Mouse (Mus musculus): ENCODE measurements around the gene Prpf4. TPM values are rescaled to one million over a fixed set of nuclear protein-coding genes. Genes with fewer than 3 reads are reported as not detected.
A peak's percentile ranks its signal among the peaks of the same experiment; 100 is the strongest.

Prpf4 gene
- total and polyA plus RNA-seq, 3 experiments = 18.1 to 33.7 (median 33.5) TPM

DNA sequence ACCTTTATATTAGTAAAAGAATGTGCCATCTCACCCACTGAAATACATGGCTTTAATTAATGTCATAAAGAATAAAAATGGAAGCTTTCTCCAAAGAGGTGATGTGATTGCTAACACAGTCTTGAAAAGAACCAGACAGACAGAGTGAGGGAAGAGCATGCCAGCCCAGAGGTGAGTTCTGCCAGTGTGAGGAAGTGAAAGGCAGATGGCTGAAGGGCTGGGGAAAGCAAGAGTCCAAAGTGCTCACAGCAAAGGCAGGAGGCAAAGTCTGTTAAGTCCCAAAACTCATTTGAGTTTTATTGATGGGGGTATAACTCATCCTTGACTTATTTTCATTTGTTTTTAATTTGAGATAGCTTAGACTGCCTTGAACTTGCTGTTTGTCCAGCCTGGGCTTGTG lies 22.1 kb downstream of the Prpf4 start:
- peaks cover 8 to 49% of the 10 kb centered on the region in 2 experiments; a peak in 3 of 4 replicates for H3K4me1 ChIP-seq (ENCODE audit: control insufficient read depth in 1 of 2, insufficient read depth in 2 of 2)
- no peak overlapping the region for H3K4me2 ChIP-seq (ENCODE audit: insufficient read depth, low read depth, poor library complexity, severe bottlenecking)
- peaks cover 7 to 30% of the 10 kb centered on the region in 2 experiments for H3K36me3 ChIP-seq (replicated peaks in 1 of 2; ENCODE audit: control insufficient read depth in 1 of 2, insufficient read depth in 1 of 2, low read length in 1 of 2)
- no peak for TF ChIP-seq POLR2A (IDR thresholded peaks at IDR 0.05; ENCODE audit: low read depth, low read length)
- no peak for TF ChIP-seq USF1 (IDR thresholded peaks at IDR 0.05; ENCODE audit: low read depth, low read length)
- TF ChIP-seq MAZ (IDR thresholded peaks at IDR 0.05; ENCODE audit: low read depth, low read length) = no peak
- TF ChIP-seq EP300 (IDR thresholded peaks at IDR 0.05; ENCODE audit: low read length) = peak; percentile 34; the same call in 1 of the 2 replicates
- TF ChIP-seq MYC (IDR thresholded peaks at IDR 0.05; ENCODE audit: low read depth, low read length) = no peak
- TF ChIP-seq IRF4 (IDR thresholded peaks at IDR 0.05; ENCODE audit: low read depth, low read length) = peak; percentile 66; the same call in 1 of the 2 replicates
- TF ChIP-seq JUND (conservative IDR thresholded peaks at IDR 0.05; ENCODE audit: low read depth, low read length) = no peak
- TF ChIP-seq RCOR1 (conservative IDR thresholded peaks at IDR 0.05; ENCODE audit: low read depth, low read length) = no peak
- TF ChIP-seq MAFK (IDR thresholded peaks at IDR 0.05; ENCODE audit: insufficient replicate concordance, low read length) = no peak
- no peak for TF ChIP-seq ZC3H11A (IDR thresholded peaks at IDR 0.05; ENCODE audit: low read depth, low read length)
- peak; percentile 48; the same call in 1 of the 2 replicates for TF ChIP-seq MXI1 (IDR thresholded peaks at IDR 0.05; ENCODE audit: low read depth, low read length)
- TF ChIP-seq JUN (IDR thresholded peaks at IDR 0.05; ENCODE audit: insufficient read depth, low read depth, low read length) = no peak
- no peak for TF ChIP-seq E2F4 (IDR thresholded peaks at IDR 0.05; ENCODE audit: insufficient replicate concordance, low read depth, low read length)
- TF ChIP-seq BHLHE40 (IDR thresholded peaks at IDR 0.05; ENCODE audit: low read depth, low read length) = no peak
- H3K27me3 ChIP-seq (replicated peaks) = no peaks in the 10 kb centered on the region
- no peak overlapping the region for H3K27ac ChIP-seq (ENCODE audit: insufficient read depth, low read depth)
- H3K9me3 ChIP-seq (replicated peaks; ENCODE audit: low read length) = no peaks in the 10 kb centered on the region
- peak; percentile 31 for DNase-seq (ENCODE audit: extremely low read depth)
- in situ Hi-C loops (cut with MboI; ENCODE audit: low pct_ligation_motif_present, low pct_unique_long_range_greater_than_20kb, low sequenced_read_pairs) (no loop called here), dilution Hi-C loops (cut with MboI; ENCODE audit: extremely low pct_ligation_motif_present, extremely low pct_unique_long_range_greater_than_20kb, low sequenced_read_pairs) (no loop called here)
- H3K4me3 ChIP-seq (replicated peaks in 1 of 3; ENCODE audit: low read depth in 2 of 3, low read length in 2 of 3, poor library complexity in 1 of 3) = no peak overlapping the region
- H3K79me2 ChIP-seq (replicated peaks; ENCODE audit: control insufficient read depth, extremely low read depth, insufficient read depth, poor library complexity, severe bottlenecking) = no peaks in the 10 kb centered on the region
- H3K9ac ChIP-seq (ENCODE audit: insufficient read depth, low read depth) = no peak overlapping the region

DNA sequence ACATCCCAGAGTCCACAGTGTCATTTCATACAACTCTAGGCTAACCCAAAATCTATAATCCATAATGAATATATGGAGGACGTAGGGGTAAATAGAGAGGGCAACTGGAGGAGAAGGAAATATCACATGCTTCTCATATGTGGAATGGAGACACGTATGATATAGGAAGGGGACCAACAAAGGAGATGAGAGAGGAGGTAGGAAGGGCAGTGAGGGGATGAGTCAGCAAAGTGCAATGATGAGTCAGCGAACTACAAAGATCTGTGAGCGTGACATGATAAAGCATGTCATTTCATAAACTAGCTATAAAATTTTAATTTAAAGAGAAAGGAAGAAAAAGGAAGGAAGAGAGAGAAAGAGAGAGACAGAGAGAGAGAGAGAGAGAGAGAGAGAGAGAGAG lies 22.9 kb downstream of the Prpf4 start:
- H3K79me2 ChIP-seq (replicated peaks; ENCODE audit: control insufficient read depth, extremely low read depth, insufficient read depth, poor library complexity, severe bottlenecking) = no peaks in the 10 kb centered on the region
- peaks cover 8 to 49% of the 10 kb centered on the region in 2 experiments; a peak in 3 of 4 replicates for H3K4me1 ChIP-seq (ENCODE audit: control insufficient read depth in 1 of 2, insufficient read depth in 2 of 2)
- H3K4me3 ChIP-seq (replicated peaks in 1 of 3; ENCODE audit: low read depth in 2 of 3, low read length in 2 of 3, poor library complexity in 1 of 3) = no peak overlapping the region
- in situ Hi-C loops (cut with MboI; ENCODE audit: low pct_ligation_motif_present, low pct_unique_long_range_greater_than_20kb, low sequenced_read_pairs) = no loop called here
- no peaks in the 10 kb centered on the region for H3K27me3 ChIP-seq (replicated peaks)
- H3K9ac ChIP-seq (ENCODE audit: insufficient read depth, low read depth) = no peak overlapping the region; the same call in 1 of the 2 replicates
- no peak overlapping the region for H3K27ac ChIP-seq (ENCODE audit: insufficient read depth, low read depth)
- H3K36me3 ChIP-seq (replicated peaks in 1 of 2; ENCODE audit: control insufficient read depth in 1 of 2, insufficient read depth in 1 of 2, low read length in 1 of 2) = peaks cover 7 to 23% of the 10 kb centered on the region in 2 experiments
- no peak overlapping the region for H3K4me2 ChIP-seq (ENCODE audit: insufficient read depth, low read depth, poor library complexity, severe bottlenecking)
- no peaks in the 10 kb centered on the region for H3K9me3 ChIP-seq (replicated peaks; ENCODE audit: low read length)
- dilution Hi-C loops (cut with MboI; ENCODE audit: extremely low pct_ligation_motif_present, extremely low pct_unique_long_range_greater_than_20kb, low sequenced_read_pairs) = no loop called here
- peak; percentile 39 for DNase-seq (ENCODE audit: extremely low read depth)
- TF ChIP-seq RAD21 (IDR thresholded peaks at IDR 0.05; ENCODE audit: low read depth, low read length) (no peak), HCFC1 (IDR thresholded peaks at IDR 0.05; ENCODE audit: low read depth, low read length) (no peak), JUN (IDR thresholded peaks at IDR 0.05; ENCODE audit: insufficient read depth, low read depth, low read length) (peak; percentile 65), NRF1 (IDR thresholded peaks at IDR 0.05; ENCODE audit: low read depth, low read length) (no peak), TCF12 (IDR thresholded peaks at IDR 0.05; ENCODE audit: low read depth, low read length) (no peak), ELF1 (IDR thresholded peaks at IDR 0.05; ENCODE audit: low read depth, low read length) (no peak), ZC3H11A (IDR thresholded peaks at IDR 0.05; ENCODE audit: low read depth, low read length) (no peak), CHD2 (IDR thresholded peaks at IDR 0.05; ENCODE audit: low read length) (no peak), USF2 (conservative IDR thresholded peaks at IDR 0.05; ENCODE audit: low read depth, low read length) (no peak), NELFE (IDR thresholded peaks at IDR 0.05; ENCODE audit: low read depth, low read length) (no peak), ZKSCAN1 (IDR thresholded peaks at IDR 0.05; ENCODE audit: borderline replicate concordance, low read depth, low read length) (no peak), TBP (conservative IDR thresholded peaks at IDR 0.05; ENCODE audit: low read depth, low read length) (no peak), CTCF (conservative IDR thresholded peaks at IDR 0.05 in 1 of 2, IDR thresholded peaks at IDR 0.05 in 1 of 2; ENCODE audit: low read depth in 2 of 2, low read length in 2 of 2) (no peak), CHD1 (IDR thresholded peaks at IDR 0.05; ENCODE audit: low read depth, low read length) (no peak), ETS1 (conservative IDR thresholded peaks at IDR 0.05; ENCODE audit: low read depth, low read length) (no peak), EP300 (IDR thresholded peaks at IDR 0.05; ENCODE audit: low read length) (peak; percentile 50; the same call in 1 of the 2 replicates), BHLHE40 (IDR thresholded peaks at IDR 0.05; ENCODE audit: low read depth, low read length) (no peak), POLR2A (IDR thresholded peaks at IDR 0.05; ENCODE audit: low read depth, low read length) (no peak), ZMIZ1 (IDR thresholded peaks at IDR 0.05; ENCODE audit: low read depth, low read length) (no peak), USF1 (IDR thresholded peaks at IDR 0.05; ENCODE audit: low read depth, low read length) (no peak), GABPA (IDR thresholded peaks at IDR 0.05; ENCODE audit: insufficient replicate concordance, low read depth, low read length) (no peak), MXI1 (IDR thresholded peaks at IDR 0.05; ENCODE audit: low read depth, low read length) (peak; percentile 33; the same call in 1 of the 2 replicates), SMC3 (IDR thresholded peaks at IDR 0.05; ENCODE audit: low read depth, low read length) (no peak), JUND (conservative IDR thresholded peaks at IDR 0.05; ENCODE audit: low read depth, low read length) (peak; percentile 66), MYC (IDR thresholded peaks at IDR 0.05; ENCODE audit: low read depth, low read length) (0 out of 2 replicates have a peak, but pooled peaks have one; percentile 26), RCOR1 (conservative IDR thresholded peaks at IDR 0.05; ENCODE audit: low read depth, low read length) (no peak), KAT2A (IDR thresholded peaks at IDR 0.05; ENCODE audit: insufficient replicate concordance, low read length) (no peak)
